Mouse (Mus musculus): Measurements from ENCODE around the gene Snx4.

- no peak for TF ChIP-seq POLR2A (IDR thresholded peaks at IDR 0.05; ENCODE audit: borderline replicate concordance, low read depth, low read length)
- no peak for TF ChIP-seq CTCF (IDR thresholded peaks at IDR 0.05; ENCODE audit: low read depth, low read length)
Observed at GRCm38 (mm10) chr16:33234128-33234527, 17.1 kb upstream of the Snx4 start.

Measured in bone marrow macrophage, adult 2 months (primary cell).